Mouse (Mus musculus) spleen, postnatal 10 days (tissue): ENCODE data around the gene Zfp526.

ENCODE experiments used
- DNase-seq, 2 experiments: peaks; one replicate each; pipeline ENCODE4 v3.0.0; 2021 to 2022; ENCODE audit warnings: low spot score in 2 of 2

The Zfp526 gene

DNA sequence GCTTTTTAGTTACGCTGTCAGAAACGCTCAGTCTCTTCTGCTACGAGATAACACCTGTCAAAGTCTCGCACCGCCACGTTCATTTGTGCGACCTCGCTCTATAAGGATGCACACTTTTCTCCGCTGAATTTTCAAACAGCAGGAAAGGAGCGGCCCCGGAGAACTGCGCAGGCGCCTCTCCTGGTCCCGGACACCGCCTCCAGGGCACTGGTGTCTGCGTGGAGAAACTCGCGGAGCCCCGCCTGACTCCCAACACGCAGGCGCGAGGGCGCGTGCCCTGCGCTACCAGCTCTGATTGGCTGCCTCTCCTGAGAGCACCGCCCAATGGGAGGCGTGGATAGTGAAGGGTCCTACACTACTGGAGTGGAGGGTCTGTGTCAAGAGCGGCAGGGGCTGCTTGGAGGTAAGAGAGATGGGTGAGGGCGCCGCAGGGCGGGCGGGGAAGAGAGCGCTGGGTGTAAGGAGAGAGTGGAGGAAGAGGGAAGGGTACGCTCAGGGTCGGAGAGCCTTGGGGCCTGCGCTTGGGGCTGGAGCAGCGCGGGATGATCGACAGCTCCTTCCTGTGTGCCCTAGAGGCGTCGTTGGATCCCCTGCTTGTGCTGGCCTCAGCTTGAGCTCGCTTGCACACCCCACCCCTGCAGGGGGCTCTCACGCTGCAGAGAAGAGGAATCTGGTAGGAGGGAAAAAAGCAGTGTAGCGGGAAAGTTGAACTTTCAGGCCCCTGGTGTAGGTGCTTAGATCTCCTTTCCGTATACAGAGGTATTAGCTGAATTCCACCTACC lies at the start of gene Zfp526:
TSS of gene Zfp526 (plus strand) at position 324 of the 782 bp plus-strand sequence.
- peak; percentile 94 to 96 for DNase-seq

DNA sequence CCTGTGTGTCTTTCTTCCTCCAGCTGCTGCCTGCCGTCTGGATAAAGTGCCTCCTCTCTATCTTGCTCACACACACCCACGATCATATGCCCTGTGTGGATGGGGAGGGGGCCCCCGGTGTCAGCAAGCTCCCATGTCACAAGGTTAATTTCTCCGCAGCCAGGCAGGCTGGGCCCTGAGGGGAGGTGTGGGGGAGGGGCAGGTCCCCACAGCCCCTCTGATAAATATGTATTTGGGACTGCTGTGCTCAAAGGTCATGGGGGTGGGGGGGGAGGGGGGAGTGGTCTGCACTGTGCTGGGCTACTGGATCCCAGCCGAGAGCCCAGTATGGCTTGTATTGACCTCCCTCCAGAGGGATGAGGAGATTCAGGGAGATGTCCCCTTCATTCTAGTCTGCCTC lies 48.6 kb upstream of the Zfp526 start:
- no peak for DNase-seq

DNA sequence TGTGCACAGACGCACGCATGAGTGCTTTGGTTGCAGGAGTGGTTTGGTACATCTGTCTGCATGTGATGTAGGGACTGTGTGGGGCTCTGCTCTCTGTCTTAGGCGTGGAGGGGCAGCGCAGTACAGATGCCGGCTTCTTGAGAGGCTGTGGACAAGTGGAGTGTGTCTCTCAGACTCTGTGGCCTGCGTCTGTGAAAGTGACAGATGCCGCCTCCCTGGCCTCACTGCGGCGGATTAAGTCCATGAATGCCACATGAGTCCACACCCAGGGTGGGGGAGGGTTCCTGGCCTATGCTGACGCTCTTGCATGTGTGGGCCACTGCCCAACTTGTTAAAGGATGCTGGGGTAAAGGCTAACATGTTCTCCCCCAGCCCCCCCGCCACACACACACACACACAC lies 46.9 kb upstream of the Zfp526 start:
- DNase-seq, result no peak

DNA sequence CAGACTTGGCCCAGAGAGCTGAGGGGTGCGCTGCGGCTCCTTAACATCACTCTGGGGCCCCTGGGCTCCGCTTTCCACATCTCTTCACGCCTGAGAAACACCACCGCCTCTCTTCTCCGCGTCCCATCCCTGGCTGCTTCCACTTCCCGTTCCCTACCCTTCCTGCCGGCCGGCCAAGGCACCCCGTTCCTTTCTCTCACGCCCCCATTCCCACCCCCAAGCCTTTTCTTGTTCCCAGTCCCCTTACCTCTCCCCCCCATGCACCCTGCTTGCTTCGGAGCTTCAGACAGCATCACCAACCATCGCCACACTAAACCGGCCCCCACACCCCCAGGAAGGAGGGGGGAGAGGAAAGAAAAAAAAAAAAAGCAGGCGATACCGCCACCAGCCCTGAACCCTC lies 42.9 kb upstream of the Zfp526 start:
- no peak for DNase-seq

DNA sequence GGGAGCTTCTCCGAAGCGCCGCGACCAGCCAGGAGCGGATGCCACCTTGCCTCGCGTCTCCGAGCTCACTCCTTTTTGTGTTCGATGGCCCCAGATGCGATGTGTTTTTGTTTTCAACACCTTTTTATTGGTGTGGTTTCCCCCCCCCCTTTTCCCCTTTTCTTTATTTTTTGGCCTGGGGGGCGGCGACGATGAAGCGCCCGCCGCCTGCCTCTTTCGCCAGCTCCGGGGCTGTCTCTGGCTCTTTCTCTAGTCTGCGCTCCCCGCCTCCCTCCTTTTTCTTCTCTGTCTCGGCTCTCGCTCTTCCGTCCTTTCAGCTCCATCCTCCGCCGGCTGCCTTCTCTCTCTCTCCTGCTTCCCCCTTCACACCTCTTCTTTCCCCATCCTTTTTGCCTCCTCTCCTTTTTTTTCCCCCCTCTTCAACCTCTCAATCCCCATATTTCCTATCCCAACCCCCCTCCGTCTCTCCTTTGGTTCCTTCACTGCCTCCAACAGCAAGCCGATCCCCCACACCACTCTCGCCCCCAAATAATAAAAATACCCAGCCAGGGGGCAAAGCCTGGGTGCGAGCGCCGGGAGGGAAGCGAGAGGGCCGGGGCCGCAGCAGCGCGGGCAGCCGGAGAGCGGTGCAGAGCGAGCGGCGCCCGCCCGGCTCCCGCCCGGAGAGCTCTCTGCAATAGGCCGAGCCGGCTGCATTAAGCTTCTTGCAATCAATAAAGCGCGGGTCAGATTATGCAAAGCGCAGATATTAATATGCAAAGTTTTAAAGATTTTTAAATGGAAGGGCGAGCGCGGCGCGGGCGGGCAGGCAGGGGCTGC lies 42.2 kb upstream of the Zfp526 start:
- no peak for DNase-seq

DNA sequence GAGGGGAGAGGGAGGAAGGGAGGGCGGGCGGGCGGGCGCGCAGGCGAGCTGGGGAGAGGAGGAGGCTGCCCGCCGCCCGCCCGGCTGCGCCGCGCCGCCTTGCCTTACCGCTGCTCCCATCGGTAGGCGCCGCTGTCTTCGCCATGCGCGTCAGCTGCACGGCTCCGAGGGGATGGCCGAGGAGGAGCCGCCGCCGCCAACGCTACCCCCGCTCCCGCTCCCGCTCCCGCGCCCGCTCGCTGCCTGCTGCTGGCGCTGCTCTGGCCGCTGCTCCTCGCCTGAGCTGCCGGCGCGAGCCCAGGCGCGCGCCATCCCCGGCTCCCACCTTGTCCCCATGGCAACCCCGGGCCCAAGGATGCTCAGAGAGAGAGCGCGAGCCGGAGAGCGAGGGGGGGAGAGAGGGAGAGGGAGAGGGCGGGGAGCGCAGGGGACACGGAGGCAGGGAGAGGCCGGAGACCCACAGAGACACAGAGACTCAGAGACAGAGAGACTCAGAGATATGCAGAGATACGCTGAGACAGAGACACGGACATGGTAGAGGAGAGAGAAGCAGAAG lies 41.5 kb upstream of the Zfp526 start, which contains the start of gene Pou2f2:
TSS of gene Pou2f2 (minus strand) at position 121 of the 556 bp plus-strand sequence.
- DNase-seq, result peak in 1 of 2 experiments; percentile 61

DNA sequence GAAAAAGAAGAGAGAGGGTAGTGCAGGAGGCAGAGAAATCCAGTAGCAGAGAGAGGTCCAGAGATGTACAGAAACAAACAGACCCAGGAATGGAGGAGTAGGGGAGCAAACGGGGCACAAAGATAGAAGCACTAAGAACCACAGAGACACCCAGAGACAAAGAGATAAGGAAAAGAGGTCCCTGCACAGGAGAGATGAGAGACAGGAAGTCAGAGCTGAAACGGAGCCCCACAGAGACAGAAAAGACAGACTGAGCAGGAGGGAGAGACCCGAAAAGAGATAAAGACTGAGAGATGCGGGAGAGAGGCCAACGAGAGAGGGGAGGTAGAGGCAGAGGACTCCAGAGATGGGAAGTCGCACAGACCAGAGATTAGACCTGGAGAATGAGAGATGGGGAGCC lies 40.7 kb upstream of the Zfp526 start:
- no peak for DNase-seq

DNA sequence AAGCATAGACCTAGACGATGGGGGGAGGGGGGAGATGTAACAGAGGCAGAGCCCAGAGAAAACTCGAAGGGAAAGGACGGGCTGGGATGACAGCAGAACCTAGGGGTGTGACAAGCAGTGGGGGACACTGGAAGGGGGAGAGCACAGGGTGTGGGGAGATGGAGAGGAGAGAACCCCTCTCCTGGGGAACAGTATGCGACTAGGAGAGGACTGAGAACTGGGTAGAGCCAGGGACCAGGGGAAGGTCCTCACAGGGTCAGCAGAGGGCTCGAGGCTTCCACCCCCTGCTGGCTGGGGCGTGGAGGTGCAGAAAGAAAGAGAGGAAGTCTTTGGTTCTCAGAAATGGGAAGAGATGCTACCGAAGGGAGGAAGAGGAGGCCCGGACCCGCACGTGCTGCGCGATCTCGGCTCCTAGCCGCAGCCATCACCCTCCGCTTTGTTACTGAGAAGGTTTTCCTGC lies 39.9 kb upstream of the Zfp526 start:
- DNase-seq, result peak; percentile 54 to 74

DNA sequence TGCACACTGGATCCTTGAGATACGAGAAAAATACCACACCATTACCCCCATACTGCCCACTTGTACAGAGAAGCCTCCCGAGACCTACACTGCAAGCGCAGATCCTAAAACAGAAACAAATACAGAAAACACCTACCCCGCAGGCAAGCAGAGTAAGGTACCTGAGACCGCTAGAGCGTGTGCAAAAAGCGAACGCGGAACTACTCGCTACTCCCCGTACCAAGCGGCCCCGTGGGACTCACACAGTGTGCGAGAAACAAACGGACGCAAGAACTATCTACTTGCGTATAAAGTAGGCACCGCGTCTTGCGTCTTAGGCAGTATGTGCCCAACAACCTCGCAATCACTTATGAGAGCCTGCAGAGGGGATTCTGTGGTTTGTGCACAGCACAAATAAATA lies 39.4 kb upstream of the Zfp526 start:
- DNase-seq, result peak in 1 of 2 experiments; percentile 47

DNA sequence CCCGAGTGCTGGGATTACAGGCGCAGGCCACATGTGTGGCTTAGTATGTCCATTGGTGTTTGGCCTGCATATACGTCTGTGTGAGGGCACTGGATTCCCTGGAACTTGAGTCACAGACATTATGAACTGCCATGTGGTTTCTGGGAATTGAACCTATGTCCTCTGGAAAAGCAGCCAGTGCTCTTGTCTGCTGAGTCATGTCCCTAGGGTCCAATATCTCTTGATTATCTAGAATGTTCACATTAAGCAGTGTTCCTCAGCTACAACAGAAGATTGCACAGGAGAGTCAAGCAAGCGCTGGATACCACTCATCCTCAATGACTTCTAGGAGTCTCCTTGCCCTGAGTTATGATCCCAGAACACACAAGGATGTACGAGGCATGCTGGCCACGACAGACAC lies 37.1 kb upstream of the Zfp526 start:
- DNase-seq, result no peak

DNA sequence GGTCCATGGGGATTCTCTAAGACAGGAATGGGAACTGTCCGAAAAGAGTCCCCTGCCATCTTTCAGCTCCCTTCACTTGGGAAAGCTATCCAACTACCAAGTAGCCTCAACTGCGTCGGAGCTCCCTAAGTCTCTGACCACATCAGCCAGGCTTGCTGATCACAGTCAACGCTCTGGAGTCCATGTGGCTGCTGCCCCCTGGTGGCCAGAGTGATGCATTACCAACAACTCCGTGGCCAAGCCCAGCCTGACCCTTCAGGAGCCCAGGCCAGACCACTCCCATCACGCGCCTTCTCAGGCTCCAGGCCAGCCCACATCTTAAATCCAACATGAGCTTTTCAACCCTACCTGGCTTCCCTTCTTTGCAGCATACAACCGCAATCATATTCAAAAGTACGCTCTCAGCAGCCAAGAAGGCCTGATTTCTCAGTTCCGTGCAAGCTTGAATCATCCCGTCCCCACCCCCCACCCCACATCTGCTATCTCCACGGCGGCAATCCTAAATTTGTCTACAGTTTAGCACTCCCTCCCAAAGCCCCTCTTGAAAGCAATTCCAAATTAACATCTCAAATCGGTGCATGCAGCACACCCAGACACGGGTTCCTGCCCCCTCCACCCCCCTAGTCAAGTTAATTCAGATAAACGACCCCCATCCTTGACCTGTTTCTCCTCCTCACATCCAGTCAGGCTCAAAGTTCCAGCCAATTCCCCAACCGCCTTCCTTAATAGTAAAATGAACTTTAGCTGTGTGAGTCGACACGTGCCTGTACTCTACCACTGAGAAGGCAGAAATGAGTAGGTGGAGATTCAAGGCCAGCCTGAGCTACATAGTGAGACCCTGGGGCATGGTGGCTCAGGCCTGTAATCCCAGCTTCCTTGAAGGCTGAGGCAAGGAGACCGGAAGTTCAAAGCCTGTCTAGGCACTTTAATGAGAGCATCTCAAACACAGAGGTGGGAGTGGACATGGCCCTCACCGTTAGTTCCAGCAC lies 33.3 kb upstream of the Zfp526 start:
- DNase-seq, result peak; percentile 83 to 88

DNA sequence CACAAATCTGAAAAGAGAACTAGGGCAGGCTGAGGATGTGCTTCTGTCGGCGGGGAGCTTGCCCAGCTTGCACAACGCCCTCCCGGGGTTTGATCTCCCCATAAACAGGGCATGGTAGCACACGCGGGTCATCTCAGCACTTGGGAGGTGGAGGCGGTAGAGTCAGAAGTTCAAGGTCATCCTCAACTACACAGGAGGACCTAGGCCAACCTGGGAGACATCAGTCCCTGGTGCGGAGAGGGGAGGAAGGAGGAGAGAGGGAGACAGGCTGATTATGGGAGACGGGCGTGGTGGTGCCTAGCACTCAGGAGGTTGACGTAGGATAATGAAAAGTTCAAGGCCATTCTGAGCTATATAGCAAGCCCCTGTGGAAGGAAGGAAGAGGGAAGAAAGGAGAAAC lies 30.4 kb upstream of the Zfp526 start:
- DNase-seq, result no peak

DNA sequence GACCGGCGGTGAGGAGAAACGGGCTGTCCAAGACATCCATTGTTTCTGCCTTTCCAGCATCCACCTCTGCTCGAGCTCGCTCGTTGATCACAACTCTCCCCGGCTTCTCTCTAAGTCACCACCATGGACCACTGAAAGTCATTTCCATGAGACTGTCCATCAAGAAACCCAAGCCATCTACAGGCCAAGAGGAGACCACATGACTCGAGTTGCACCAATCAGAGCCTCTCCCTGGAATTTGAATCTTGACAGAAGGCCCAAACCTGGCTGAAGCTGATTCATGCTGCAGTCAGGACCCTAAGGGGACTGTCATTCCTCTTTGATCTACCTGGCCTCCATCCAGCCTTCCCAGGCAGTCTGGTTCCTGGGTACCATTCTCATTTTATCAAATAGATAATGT lies 29.1 kb upstream of the Zfp526 start:
- DNase-seq, result no peak

DNA sequence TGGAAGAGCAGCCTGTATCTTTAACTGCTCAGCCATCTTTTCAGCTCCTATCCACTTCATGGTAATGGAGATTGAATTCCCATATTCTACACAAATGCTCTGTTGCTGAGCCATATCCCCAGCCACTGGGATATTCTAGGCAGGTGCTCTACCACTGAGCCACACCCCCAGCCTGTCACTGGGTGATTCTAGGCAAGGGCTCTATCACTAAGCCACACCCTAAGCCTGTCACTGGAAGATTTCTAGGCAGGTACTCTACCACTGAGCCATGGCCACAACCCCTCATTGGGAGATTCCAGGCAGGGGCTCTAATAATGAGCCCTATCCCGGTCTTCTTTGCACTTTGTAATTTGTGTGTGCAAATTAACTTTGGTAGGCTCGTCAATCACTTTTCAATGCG lies 26.1 kb upstream of the Zfp526 start:
- peak in 1 of 2 experiments; percentile 36 for DNase-seq

DNA sequence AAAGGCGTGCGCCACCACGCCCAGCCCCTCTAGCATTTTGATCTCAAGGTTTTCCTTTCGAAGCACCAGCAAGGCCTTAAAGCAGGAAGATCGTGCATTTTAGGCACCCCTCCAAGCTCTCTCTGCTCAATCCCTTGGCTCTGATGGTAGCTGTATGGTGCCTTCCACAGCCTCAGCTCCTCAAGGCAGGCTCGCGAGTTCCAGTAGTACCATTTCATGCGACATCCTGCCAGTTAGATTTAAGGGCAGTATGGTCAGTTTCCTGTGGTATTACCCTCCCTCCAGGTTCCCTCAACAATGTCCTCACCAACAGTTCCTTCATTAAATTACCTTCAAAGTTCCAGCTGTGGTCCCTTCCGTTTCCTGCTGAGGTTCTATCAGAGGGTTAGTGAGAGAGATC lies 25.1 kb upstream of the Zfp526 start:
- DNase-seq, result no peak

DNA sequence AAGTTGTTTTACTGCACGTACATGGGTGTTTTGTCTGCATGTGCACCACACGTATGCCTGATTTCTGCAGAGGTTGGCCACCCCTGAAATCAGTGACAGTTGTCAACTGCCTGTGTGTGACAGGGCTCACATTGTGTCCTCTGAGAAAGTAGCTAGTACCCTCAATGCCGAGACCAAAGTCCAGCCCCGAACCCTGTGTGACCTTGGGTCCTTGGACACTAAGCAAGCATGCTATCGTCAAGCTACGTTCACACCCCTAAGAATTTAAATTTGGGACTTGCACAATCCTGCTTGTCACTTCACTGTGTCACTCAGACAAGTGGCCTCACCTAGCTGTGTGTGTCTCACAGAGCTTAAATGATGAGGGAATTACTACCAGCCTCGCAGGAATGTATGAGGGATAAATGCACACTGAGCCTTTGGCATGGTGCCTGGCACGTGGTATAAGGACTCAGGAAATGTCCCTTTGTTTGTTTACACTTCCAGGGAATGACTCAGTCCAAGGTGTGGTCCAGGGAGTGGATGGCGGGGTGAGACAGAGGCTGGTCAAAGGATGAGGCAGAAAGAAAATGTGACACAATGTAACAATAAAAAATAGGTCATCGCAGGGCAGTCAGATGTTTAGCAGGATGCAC lies 23.7 kb upstream of the Zfp526 start:
- DNase-seq, result no peak

DNA sequence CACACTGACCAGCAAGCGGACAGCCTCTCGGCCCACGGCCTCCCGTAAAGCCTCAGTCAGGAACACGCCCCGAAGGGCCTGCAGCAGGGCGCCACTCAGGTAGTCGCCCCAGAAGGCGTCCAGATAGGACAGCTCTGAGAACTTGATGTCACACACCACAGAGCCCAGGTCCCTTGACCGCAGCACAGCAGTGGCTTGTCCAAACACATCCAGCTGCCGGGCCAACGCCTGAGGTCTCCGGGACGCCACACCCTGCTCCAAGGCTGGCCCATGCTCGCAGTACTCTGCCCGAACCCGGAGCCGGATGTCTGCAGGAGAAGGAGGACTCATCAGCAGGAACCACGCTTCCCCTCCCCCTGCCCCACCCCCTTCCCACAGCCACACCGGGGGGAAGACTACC lies 17.6 kb upstream of the Zfp526 start:
- peak in 1 of 2 experiments; percentile 9 for DNase-seq

DNA sequence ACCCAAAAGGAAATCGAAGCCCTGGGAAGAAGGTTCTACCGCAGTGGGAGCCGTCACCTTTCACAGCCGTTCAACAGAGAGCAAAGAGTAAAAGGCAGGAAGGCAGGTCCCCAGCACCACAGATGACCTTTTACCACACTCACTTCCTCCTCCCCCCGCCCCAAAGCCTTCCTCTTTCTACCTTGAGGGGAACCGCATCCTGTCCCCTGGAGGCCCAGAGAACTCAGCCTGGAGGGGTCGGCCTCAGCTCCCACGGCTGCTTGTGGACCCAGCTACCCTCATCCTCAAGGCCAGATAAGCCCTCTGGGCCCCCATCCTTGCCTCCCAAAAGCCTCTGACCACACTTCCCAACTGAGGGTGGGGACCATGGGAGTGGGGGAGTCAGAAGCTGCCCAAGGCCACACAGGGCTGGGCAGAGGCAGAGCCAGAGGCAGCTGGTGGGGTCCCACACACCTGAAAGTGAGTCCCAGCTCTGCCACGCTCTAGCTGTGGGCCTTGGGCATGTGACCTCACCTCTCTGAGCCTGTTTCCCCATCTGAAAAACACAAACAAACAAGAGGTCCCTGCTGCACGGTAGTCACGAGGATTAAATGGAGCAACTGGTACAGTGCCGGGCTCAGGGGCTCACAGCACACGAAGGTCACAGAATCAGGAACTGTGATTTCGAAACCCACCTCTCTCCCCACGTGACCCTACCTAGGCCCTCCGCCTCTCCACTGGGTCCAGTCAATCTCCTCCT lies 15.7 kb upstream of the Zfp526 start:
- peak; percentile 50 to 73 for DNase-seq

DNA sequence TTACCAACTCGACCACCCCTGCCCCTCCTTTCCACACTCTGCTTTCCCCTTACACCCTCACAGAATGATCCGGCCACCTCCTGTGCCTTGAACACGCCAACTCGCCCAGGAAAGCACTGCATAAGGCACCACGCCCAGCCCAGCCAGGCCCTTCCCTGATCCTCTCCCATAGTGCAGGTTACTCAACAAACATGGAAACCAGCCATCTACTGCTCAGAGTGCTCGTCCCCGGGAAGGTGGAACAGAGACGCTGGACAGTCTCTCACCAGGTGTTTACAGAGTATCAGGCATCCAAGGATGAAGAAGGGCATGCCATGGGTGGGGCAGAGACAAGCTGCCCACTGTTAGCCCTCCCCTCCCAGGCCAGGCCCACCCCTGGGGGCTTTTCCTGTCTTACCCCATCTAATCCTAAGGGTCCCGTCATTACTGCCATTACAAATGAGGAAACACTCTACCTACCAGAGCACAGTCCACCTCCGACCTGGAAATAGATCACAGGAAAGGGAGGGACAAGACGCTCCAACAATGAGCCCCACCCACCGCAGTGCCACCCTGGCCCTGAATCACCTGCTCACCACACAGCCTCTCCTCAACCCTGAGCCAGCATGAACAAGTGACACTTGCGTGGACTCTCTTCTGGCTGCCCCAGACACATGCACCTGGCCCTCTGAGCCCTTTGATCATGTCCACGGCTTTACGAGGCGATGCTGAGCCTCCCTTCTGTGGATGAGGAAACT lies 15.0 kb upstream of the Zfp526 start:
- peak; percentile 7 to 39 for DNase-seq
